Mouse (Mus musculus): Measurements from ENCODE around the gene Cmtr1.

GRCm38 (mm10) chr17:29636118-29636517 is 24.3 kb upstream of the Cmtr1 start:
- TF ChIP-seq MAX (IDR thresholded peaks at IDR 0.05; ENCODE audit: low read length) (no peak), CHD2 (IDR thresholded peaks at IDR 0.05; ENCODE audit: low read length) (no peak), EP300 (IDR thresholded peaks at IDR 0.05; ENCODE audit: low read depth in 1 of 2, low read length in 2 of 2) (no peak), USF2 (IDR thresholded peaks at IDR 0.05; ENCODE audit: borderline replicate concordance in 1 of 2, insufficient read depth in 1 of 2, low read depth in 1 of 2, low read length in 2 of 2) (no peak)
